Mouse (Mus musculus) MEL (cell line): ENCODE measurements around the gene Smad1. TPM values are rescaled to one million over a fixed set of nuclear protein-coding genes. Genes with fewer than 3 reads are reported as not detected.

ENCODE experiments used
- DNase-seq: peaks from one replicate; pipeline ENCODE4 v3.0.0; 2011; ENCODE audit warnings: low read depth, low spot score
- H3K27ac ChIP-seq: 2 replicates; pipeline ENCODE4 v1.5.1; 2012; ENCODE audit warnings: low read depth, mild to moderate bottlenecking, control low read depth, low read length, moderate library complexity; ENCODE audit not compliant: control insufficient read depth
- H3K27me3 ChIP-seq, 2 experiments: fragments of 150-350 bp in 1 of 2; sonication (generic) in 1 of 2; 2 replicates each; pipeline ENCODE4 v1.6.1; 2012; ENCODE audit warnings: low read length in 2 of 2, mild to moderate bottlenecking in 2 of 2, improper control_type of control experiment in 1 of 2, moderate library complexity in 1 of 2; ENCODE audit not compliant: insufficient read depth in 2 of 2, control insufficient read depth in 1 of 2
- H3K36me3 ChIP-seq, 2 experiments: 2 replicates each; pipeline ENCODE4 v1.6.1; 2012 to 2014; ENCODE audit warnings: low read length in 2 of 2, improper control_type of control experiment in 1 of 2, inconsistent platforms in 1 of 2, mild to moderate bottlenecking in 1 of 2; ENCODE audit not compliant: insufficient read depth in 2 of 2, control insufficient read depth in 1 of 2
- H3K4me1 ChIP-seq, 2 experiments: fragments of 150-350 bp in 1 of 2; sonication (generic) in 1 of 2; 2 replicates each; pipeline ENCODE4 v1.6.1; 2012; ENCODE audit warnings: low read length in 2 of 2, improper control_type of control experiment in 1 of 2, mild to moderate bottlenecking in 1 of 2; ENCODE audit not compliant: insufficient read depth in 2 of 2, control insufficient read depth in 1 of 2
- H3K4me3 ChIP-seq, 2 experiments: fragments of 150-350 bp in 1 of 2; sonication (generic) in 1 of 2; 2 replicates each; pipeline ENCODE4 v1.5.1; 2012; ENCODE audit warnings: low read depth in 2 of 2, low read length in 2 of 2, mild to moderate bottlenecking in 2 of 2, moderate library complexity in 2 of 2, control low read depth in 1 of 2, improper control_type of control experiment in 1 of 2; ENCODE audit not compliant: control insufficient read depth in 1 of 2, insufficient read depth in 1 of 2
- H3K79me2 ChIP-seq: 2 replicates; pipeline ENCODE4 v1.6.1; 2012; ENCODE audit warnings: mild to moderate bottlenecking, low read length, moderate library complexity; ENCODE audit not compliant: control insufficient read depth, poor library complexity, insufficient read depth
- H3K9ac ChIP-seq: 2 replicates; pipeline ENCODE4 v1.6.1; 2012; ENCODE audit warnings: low read depth, mild to moderate bottlenecking, control low read depth, low read length, moderate library complexity; ENCODE audit not compliant: control insufficient read depth, poor library complexity, severe bottlenecking
- H3K9me3 ChIP-seq: fragments of 150-350 bp; sonication (generic); replicated peaks from 2 replicates; pipeline ENCODE4 v1.6.1; 2012; ENCODE audit warnings: mild to moderate bottlenecking, low read length, improper control_type of control experiment, moderate library complexity; ENCODE audit not compliant: insufficient read depth
- CHD2 ChIP-seq: IDR thresholded peaks from 2 replicates; pipeline ENCODE4 v1.6.1; 2011; ENCODE audit warnings: low read length, improper control_type of control experiment
- CTCF ChIP-seq, 3 experiments: IDR thresholded peaks in 2 of 3; conservative IDR thresholded peaks in 1 of 3; 2 replicates each; pipeline ENCODE4 v1.5.1; 2011 to 2012; ENCODE audit warnings: low read length in 3 of 3, low read depth in 2 of 3, mild to moderate bottlenecking in 2 of 3, improper control_type of control experiment in 1 of 3, inconsistent platforms in 1 of 3, mixed read lengths in 1 of 3, moderate library complexity in 1 of 3; ENCODE audit not compliant: control insufficient read depth in 1 of 3, insufficient read depth in 1 of 3, poor library complexity in 1 of 3, severe bottlenecking in 1 of 3
- E2F4 ChIP-seq: IDR thresholded peaks from 2 replicates; pipeline ENCODE4 v1.6.1; 2011; ENCODE audit warnings: low read depth, low read length, improper control_type of control experiment, borderline replicate concordance
- GABPA ChIP-seq: IDR thresholded peaks from 2 replicates; pipeline ENCODE4 v1.6.1; 2012; ENCODE audit warnings: low read depth, mild to moderate bottlenecking, inconsistent platforms, low read length, improper control_type of control experiment, moderate library complexity
- HCFC1 ChIP-seq: IDR thresholded peaks from 2 replicates; pipeline ENCODE4 v1.6.1; 2012; ENCODE audit warnings: low read depth, mild to moderate bottlenecking, inconsistent platforms, low read length, improper control_type of control experiment, moderate library complexity
- JUND ChIP-seq: IDR thresholded peaks from 2 replicates; pipeline ENCODE4 v1.6.1; 2011; ENCODE audit warnings: low read depth, mild to moderate bottlenecking, improper control_type of control experiment, low read length
- KAT2A ChIP-seq: conservative IDR thresholded peaks from 2 replicates; pipeline ENCODE4 v1.6.1; 2012; ENCODE audit warnings: low read depth, low read length, improper control_type of control experiment, inconsistent platforms
- MAFK ChIP-seq: IDR thresholded peaks from 2 replicates; pipeline ENCODE4 v1.6.1; 2011; ENCODE audit warnings: low read depth, mild to moderate bottlenecking, low read length, improper control_type of control experiment, borderline replicate concordance
- MAX ChIP-seq: IDR thresholded peaks from 2 replicates; pipeline ENCODE4 v1.6.1; 2011; ENCODE audit warnings: low read length, improper control_type of control experiment
- MAZ ChIP-seq: IDR thresholded peaks from 2 replicates; pipeline ENCODE4 v1.6.1; 2012; ENCODE audit warnings: low read depth, mild to moderate bottlenecking, inconsistent platforms, low read length, improper control_type of control experiment
- MXI1 ChIP-seq: IDR thresholded peaks from 2 replicates; pipeline ENCODE4 v1.6.1; 2011; ENCODE audit warnings: mild to moderate bottlenecking, low read depth, low read length, improper control_type of control experiment
- POLR2AphosphoS2 ChIP-seq: IDR thresholded peaks from 2 replicates; pipeline ENCODE4 v1.6.1; 2011; ENCODE audit warnings: low read length, improper control_type of control experiment
- SIN3A ChIP-seq: IDR thresholded peaks from 2 replicates; pipeline ENCODE4 v1.6.1; 2012; ENCODE audit warnings: low read length, improper control_type of control experiment, inconsistent platforms
- TAL1 ChIP-seq: IDR thresholded peaks from 2 replicates; pipeline ENCODE4 v1.6.1; 2012; ENCODE audit warnings: mild to moderate bottlenecking, inconsistent platforms, low read length, moderate library complexity, mixed read lengths
- TBP ChIP-seq: IDR thresholded peaks from 2 replicates; pipeline ENCODE4 v1.8.0; 2011; ENCODE audit warnings: low read depth, low read length, improper control_type of control experiment
- TCF12 ChIP-seq: IDR thresholded peaks from 2 replicates; pipeline ENCODE4 v1.6.1; 2014; ENCODE audit warnings: low read depth, mild to moderate bottlenecking, inconsistent platforms, low read length, improper control_type of control experiment, moderate library complexity
- USF1 ChIP-seq: IDR thresholded peaks from 2 replicates; pipeline ENCODE4 v1.6.1; 2014; ENCODE audit warnings: low read depth, mild to moderate bottlenecking, inconsistent platforms, low read length, improper control_type of control experiment, moderate library complexity
- USF2 ChIP-seq, 2 experiments: IDR thresholded peaks; 2 replicates each; pipeline ENCODE4 v1.6.1; 2011 to 2012; ENCODE audit warnings: improper control_type of control experiment in 2 of 2, low read length in 2 of 2, borderline replicate concordance in 1 of 2, inconsistent platforms in 1 of 2, low read depth in 1 of 2, mild to moderate bottlenecking in 1 of 2; ENCODE audit not compliant: insufficient read depth in 1 of 2
- ZKSCAN1 ChIP-seq: IDR thresholded peaks from 2 replicates; pipeline ENCODE4 v1.6.1; 2012; ENCODE audit warnings: low read depth, mild to moderate bottlenecking, inconsistent platforms, low read length, improper control_type of control experiment, moderate library complexity
- ZMIZ1 ChIP-seq: IDR thresholded peaks from 2 replicates; pipeline ENCODE4 v1.6.1; 2012; ENCODE audit warnings: low read depth, mild to moderate bottlenecking, inconsistent platforms, low read length, improper control_type of control experiment, moderate library complexity
- polyA plus RNA-seq, 2 experiments: library from polyadenylated mRNA; stranded (reverse) in 1 of 2; unstranded in 1 of 2; fragments of >175 nt in 1 of 2; fragments of >200 nt in 1 of 2; gene quantifications; 2 replicates each; pipeline versions ENCODE4 v1.2.1 to v1.2.4; 2012; ENCODE audit warnings: low replicate concordance in 2 of 2, low read depth in 1 of 2; ENCODE audit not compliant: insufficient read length in 2 of 2, insufficient read depth in 1 of 2, missing spikeins in 1 of 2
- total RNA-seq: library from RNA; depleted of rRNA; stranded (reverse); fragments of 300-350 nt; gene quantifications from 2 replicates; pipeline ENCODE4 v1.2.3, GENCODE M21; 2012

Smad1 gene
- total and polyA plus RNA-seq, 3 experiments = 1.3 to 2.0 TPM; not detected in 1

DNA sequence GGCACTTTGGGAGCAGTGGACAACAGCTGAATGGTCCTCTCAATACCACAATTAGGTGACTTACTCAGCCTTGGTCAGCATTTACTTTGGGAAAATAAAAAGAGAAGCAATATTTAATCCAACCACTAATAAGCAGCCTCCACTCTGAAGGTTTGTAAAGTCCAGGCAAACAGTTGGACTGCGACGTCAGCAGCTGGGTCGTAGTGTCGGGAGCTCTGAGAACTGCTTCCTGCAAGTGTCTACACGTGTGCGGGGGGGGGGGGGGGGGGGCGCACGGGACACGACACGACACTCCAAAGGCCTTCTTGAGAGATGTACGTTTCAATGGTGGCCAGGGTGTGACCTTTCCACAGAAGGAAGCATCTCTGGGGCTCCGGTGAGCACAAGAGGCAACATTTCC is 32.0 kb downstream of the Smad1 start:
- TF ChIP-seq CTCF (IDR thresholded peaks at IDR 0.05 in 2 of 3, conservative IDR thresholded peaks at IDR 0.05 in 1 of 3; ENCODE audit: control insufficient read depth in 1 of 3, insufficient read depth in 1 of 3, low read depth in 2 of 3, low read length in 3 of 3, poor library complexity in 1 of 3, severe bottlenecking in 1 of 3) (no peak), E2F4 (no peak)
- Histone ChIP-seq H3K79me2 (no peaks in the 10 kb centered on the region), H3K9me3 (no peaks in the 10 kb centered on the region), H3K4me3 (no peak overlapping the region), H3K36me3 (peaks cover 0 to 8% of the 10 kb centered on the region in 2 experiments; a peak in 2 of 4 replicates), H3K9ac (no peak overlapping the region), H3K27me3 (no peaks in the 10 kb centered on the region), H3K27ac (no peak overlapping the region), H3K4me1 (peaks cover 0 to 10% of the 10 kb centered on the region in 2 experiments; a peak in 2 of 4 replicates)
- no peak for DNase-seq

DNA sequence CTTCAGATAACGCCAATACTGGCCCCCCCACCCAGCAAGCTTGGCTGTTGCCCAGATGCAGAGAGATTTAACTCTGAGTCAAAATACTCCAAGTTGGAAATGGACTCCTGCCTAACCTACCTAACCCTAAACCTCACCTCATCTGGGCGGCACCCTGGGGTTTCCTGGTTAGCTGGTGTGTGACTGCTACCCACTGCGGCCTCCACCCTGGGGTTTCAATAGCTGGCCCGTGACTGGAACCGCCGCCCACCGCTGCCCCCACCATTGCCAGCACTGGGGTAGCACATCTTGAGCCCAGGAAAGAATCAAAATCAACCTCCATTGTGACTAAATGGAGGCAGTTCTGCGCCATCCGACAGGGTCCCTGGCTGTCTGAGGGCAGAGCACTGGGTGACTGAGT is 33.1 kb downstream of the Smad1 start:
- no peak overlapping the region for H3K4me3 ChIP-seq
- H3K27ac ChIP-seq = no peak overlapping the region
- H3K4me1 ChIP-seq = peaks cover 6 to 17% of the 10 kb centered on the region in 2 experiments
- H3K9ac ChIP-seq = no peak overlapping the region
- no peaks in the 10 kb centered on the region for H3K27me3 ChIP-seq
- DNase-seq = no peak
- peaks cover 0 to 13% of the 10 kb centered on the region in 2 experiments; a peak in 2 of 4 replicates for H3K36me3 ChIP-seq
- TF ChIP-seq E2F4 = no peak
- no peak for TF ChIP-seq HCFC1
- no peak for TF ChIP-seq TAL1
- no peak for TF ChIP-seq MXI1
- no peaks in the 10 kb centered on the region for H3K79me2 ChIP-seq
- H3K9me3 ChIP-seq = no peaks in the 10 kb centered on the region

DNA sequence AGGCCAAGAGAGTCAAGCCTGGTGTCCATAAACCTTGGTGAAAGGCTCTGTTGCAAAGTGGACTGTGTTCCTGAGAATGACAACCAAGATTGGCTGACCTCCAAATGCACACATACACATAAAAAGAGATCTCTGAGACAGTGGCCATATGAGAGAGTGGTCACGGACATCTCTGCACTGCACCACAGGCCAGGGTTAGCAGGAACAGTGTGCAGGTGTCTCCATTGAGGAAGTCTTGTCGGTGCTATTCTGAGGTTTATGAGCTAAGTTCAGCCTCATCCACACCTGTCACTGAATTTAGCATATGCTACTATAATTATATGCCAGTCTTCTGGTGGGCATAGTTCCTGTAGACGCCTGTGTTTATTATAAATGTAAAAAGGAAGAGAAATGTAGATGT is 33.6 kb downstream of the Smad1 start:
- Histone ChIP-seq H3K27ac (no peak overlapping the region), H3K4me1 (peaks cover 6 to 21% of the 10 kb centered on the region in 2 experiments), H3K4me3 (no peak overlapping the region), H3K36me3 (peaks cover 0 to 16% of the 10 kb centered on the region in 2 experiments; a peak in 2 of 4 replicates), H3K79me2 (no peaks in the 10 kb centered on the region), H3K9ac (no peak overlapping the region), H3K27me3 (no peaks in the 10 kb centered on the region), H3K9me3 (no peaks in the 10 kb centered on the region)
- DNase-seq = no peak
- TF ChIP-seq GABPA (no peak), KAT2A (no peak), ZMIZ1 (no peak), MXI1 (no peak), MAZ (no peak), CHD2 (no peak), USF1 (no peak), MAX (no peak), USF2 (IDR thresholded peaks at IDR 0.05; ENCODE audit: borderline replicate concordance in 1 of 2, insufficient read depth in 1 of 2, low read depth in 1 of 2, low read length in 2 of 2) (no peak), TBP (no peak), TAL1 (no peak), SIN3A (no peak), JUND (no peak), TCF12 (no peak), POLR2AphosphoS2 (no peak), MAFK (no peak), ZKSCAN1 (no peak)
